Mouse (Mus musculus): ENCODE measurements around the gene Wdr86. TPM values are rescaled to one million over a fixed set of nuclear protein-coding genes. Genes with fewer than 3 reads are reported as not detected.
"Not testable (repeated sequence)": the region's sequence is repeated elsewhere in the genome, so short reads cannot be mapped to it uniquely, and the experiment has no call there.

Gene Wdr86
- total RNA-seq, 2 experiments from 2014 or later, result 0.49 to 0.53 TPM

DNA sequence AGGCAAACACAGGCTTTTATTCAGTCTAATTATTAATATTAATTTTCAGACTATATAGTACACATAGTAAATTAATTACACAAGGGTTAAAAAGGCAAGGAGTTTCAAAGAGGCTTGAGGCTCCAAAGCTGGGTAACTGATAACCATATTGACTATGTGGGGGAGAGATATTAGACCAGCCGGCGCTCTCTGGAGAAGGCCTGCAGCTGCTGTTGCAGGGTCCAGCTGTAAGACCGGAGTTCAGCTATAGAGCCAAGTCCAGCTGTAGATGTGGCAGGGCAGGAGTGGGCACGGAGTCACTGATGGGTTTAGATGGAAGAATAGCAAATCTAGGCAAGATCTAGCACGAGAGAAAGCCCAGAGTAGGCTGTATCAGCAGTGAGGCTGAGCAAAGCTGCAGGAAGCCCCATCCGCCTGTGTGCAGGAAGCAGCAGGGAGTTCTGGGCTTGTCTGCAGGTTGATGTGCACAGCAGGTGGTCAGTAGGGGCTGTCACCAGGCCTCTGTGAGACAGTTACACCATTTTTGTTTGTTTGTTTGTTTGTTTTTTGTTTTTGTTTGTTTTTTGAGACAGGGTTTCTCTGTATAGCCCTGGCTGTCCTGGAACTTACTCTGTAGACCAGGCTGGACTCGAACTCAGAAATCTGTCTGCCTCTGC lies 3.4 kb upstream of the Wdr86 start:
- no peak for DNase-seq
- intact Hi-C loops (cut with DNase I), result no loop called here

DNA sequence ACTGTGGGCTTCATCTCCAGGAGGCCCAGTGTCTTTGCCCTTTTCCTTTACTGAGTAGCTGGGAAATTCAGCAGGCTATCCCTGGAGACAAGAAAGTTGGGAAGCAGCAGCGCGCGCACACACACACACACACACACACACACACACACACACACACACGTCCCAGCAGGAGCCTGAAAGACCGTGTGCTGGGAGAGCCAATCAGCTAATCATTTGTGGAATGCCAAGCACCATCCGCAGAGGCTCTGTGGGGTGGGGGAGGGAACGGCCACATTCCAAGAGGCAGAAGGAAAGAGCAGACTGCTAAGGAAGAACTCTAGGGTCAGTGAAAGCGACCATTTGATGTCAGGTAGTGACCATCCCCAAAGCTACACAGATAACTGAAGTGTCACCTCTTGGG lies 2.6 kb upstream of the Wdr86 start:
- no peak for DNase-seq
- intact Hi-C loops (cut with DNase I), result no loop called here

DNA sequence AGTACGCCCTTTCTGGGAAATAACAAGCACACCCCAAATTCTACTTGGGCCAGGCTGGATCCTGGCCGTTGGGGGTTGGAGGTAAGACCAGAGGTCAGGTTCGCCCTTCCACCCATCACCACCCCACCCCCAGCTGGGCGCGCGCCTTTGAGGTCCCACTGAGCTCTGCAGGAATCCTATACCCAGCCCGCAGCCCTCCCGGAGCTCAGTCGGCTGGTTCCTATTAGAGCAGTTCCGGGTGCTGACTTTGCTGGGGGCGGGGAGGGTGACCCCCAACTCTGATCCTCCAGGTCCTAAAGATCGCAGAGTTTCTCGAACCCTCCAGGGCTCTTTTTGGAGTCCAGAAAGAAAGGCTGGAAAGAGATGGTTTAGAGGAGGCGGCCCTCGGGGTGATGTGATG lies 459 bp upstream of the Wdr86 start:
- DNase-seq, result no peak
- intact Hi-C loops (cut with DNase I), result no loop called here

DNA sequence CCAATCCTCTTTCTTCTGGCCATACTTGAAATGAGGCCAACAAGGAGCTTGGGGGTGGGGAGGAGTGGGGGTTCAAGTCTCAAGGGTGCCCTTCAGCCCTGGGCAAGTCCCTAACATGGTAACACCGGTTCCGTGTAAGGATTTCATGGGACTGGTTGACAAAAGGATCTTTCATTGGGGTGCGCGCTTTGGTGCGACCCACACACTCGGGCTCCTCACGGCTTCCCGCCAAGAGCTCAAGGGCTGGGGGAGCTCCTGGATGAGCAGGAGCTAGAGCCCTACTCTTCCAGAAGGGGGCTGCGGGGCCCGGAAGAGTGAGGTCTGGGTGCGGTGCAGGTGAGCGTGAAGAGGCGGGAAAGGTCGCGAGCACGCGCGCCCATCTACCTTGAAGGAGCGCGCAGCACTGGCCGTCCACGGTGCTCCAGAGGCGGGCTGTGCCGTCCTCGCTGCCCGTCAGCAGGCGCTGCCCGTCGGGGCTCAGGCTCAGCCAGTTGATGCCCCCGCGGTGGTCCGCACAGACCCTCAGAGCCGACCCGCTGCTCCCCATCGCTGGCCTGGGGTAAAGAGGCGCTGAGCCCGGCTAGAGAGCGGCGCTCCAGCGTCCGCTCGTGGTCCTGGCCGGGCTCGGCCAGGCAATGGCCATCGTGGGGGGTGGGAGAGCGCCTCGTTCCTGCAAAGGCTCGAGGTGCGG lies 585 bp downstream of the Wdr86 start:
- DNase-seq, result no peak

DNA sequence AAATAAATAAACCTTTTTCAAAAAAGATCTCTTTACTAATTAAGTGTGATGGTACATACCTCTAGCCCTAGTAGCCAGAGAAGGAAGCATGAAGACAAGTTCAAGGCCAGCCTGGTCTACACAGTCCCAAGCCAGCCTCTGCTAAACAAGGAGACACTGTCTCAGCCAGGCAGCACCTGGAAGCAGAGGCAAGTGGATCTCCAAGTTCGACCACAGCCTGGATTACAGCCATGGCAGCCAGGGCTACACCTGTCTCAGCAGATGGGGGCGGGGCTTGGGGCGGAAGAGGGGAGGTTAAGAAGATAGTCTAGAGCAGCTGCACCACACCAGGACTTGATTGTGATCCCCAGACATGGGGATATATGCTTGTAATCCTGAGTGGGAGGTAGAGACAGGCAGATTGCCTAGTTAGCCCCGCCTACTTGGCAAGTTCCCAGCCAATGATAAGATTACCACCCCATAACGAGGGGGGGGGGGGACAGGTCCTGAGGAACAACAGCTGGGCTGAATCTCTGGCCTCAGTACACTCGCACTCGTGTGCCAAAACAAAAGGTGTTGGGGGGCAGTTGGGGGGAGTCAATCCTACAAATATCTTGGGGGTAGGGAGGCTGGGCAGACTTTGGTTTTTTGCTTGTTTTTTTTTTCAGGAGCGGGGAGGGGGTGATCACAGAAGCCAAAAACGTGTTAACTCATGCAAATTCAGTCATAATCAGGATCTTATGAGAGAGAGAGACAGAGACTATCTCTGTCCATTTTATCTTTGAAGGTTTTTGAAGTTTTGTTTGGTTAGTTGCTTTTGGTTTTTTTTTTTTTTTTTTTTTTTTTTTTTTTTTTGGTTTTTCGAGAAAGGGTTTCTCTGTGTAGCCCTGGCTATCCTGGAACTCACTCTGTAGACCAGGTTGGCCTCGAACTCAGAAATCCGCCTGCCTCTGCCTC lies 3.4 kb downstream of the Wdr86 start:
- intact Hi-C loops (cut with DNase I), result no loop called here
- DNase-seq, result peak in 1 of 2 experiments; percentile 24

More for the DNA sequence above, 585 bp downstream of the Wdr86 start:
- intact Hi-C loops (cut with DNase I), result no loop called here

DNA sequence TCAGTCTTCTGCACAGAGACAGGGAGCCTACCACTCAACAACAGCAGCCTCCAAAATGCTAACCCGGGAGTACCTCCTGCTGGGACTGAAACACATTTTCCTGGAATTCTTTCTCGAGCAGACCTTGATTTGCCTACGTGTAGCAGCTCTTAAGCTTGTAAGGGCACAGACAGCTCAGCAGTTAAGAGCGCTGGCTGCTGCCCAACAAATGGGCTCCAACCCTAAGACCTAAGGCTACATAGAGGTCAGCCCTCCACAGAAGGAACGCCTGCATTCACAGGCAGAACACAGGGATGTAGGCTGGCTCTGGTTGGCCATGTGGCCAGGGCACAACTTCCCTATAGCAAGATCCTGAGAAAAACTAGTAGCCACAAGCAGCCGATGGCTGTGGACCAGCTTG lies 4.6 kb downstream of the Wdr86 start:
- DNase-seq, result no peak
- intact Hi-C loops (cut with DNase I), result no loop called here

DNA sequence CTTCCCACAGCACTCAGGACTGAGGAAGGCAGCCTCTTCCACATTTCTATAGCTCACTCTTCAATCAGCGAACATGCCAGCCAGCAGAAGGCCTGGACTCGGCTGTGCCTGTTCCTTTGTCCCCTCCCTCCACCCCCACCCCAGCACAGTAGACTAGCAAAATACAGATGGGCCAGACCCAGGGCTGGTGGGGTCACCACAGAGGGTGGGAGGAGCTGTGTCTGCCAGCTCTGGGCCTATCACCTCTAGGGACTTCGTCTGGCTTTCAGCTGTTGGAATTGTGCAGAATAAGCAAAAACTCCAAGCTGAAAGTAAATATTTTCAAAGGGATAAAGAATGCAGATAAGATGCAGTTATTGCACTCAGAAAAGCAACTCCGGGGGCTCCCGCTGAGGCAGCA lies 5.7 kb downstream of the Wdr86 start:
- intact Hi-C loops (cut with DNase I), result no loop called here
- no peak for DNase-seq

DNA sequence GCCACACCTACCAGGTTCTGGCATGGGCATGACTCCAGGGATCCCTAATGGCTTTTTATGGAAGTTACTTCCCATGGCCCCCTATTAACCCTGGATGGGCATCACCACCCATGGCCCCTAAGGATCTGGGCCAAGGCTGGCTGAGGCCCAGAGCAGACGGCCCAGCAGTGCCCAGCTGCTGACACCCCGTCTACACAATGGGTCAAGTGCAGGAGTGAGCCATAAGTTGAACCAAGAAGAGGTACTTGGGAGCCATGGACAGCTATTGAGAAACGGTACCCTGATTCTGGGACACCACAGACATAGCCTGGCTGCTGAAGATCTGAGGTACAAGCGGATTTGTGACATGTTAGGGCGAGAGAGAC lies 6.3 kb downstream of the Wdr86 start:
- DNase-seq, result no peak
- intact Hi-C loops (cut with DNase I), result no loop called here

DNA sequence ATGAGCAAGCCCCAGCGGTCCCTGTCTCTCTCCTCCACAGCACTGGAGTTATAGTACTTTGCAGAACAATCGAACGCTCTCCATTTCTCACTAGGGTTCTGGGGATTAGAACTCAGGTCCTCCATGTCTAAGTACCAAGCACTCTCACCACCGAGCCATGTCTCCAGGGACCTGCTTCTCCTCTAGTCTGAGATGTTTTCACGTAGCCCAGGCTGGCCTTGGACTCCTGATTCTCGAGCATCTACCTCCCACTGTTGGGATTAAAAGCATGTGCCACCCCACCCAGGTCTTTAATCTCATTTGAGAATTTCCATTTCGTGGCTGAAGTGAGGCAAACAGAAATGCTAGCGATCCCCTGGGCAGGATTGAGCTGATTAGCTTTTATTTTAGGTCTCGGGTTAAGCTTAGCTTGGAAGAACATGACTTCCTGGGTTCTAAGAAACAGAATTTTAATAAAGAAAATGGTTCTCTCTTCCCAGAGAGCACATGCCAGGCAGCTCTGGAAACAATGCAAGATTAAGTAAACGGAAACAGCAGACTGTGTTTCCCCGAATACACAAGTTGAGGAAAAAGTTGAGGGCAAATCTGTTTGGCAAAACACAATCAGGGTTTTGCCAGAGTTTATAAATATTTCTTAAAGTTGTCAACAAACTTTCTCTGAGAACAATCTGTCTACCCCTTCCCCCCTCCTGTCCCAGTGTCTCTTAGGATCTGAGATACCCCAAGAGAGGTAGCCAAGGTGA lies 6.8 kb downstream of the Wdr86 start:
- intact Hi-C loops (cut with DNase I), result no loop called here
- DNase-seq, result no peak

DNA sequence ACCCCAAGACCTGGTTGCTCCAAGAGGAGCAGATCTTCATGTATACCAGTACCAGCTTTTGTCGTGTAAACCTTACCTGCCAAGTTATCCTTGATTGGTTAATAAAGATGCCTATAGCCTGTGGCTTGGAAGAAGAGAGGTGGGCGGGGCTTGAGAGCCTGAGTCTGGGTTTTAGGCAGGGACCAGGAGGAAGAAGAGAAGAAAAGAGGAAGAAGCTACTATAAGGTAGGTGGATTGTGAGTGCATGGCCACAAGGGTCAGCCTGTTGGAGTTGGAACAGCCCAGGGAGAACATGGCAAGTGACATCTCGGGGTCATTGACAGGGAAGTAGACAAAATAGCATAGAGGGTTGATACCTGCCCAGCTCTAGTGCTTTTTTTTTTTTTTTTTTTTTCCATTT lies 10.7 kb downstream of the Wdr86 start:
- DNase-seq, result no peak
- intact Hi-C loops (cut with DNase I), result no loop called here

DNA sequence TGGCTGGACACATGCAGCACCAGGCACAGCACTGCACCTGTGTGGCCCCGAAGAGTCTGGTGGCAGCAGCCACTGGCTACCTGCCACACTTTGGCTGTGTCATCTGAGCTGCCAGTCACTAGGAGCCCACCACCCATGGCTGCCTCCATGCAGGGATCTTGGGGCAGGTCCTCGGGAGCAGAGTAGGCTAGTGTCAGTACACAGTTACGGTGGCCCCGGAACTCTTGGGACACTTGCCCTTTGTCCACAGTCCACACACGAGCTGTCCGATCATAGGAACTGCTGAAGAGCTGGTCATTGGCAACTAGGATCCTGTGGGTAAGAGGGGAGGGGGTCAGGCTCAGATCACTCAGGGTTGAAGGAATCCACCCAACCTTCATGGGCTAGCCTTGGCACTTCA lies 12.5 kb downstream of the Wdr86 start:
- intact Hi-C loops (cut with DNase I), result no loop called here
- no peak for DNase-seq

DNA sequence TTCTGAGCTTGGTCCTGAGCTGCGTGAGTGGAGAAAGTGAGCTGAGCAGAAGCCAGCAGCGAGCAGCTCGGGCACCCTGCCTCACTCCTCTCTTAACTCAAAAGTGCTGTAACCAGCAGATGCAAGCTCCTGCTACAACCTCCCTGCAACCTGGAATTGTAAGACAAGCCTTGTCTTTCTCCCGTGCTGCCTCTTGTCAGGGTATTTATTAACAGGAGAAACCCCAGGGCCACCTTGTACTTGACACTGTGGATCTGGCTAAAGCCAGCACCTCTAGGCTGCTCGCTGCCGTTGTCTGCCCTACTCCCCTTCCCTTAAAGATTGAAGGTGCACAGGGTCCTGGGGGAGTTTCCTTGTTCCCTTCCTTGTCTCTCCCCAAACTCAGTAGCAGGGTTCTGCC lies 16.5 kb downstream of the Wdr86 start:
- intact Hi-C loops (cut with DNase I), result no loop called here
- DNase-seq, result no peak

DNA sequence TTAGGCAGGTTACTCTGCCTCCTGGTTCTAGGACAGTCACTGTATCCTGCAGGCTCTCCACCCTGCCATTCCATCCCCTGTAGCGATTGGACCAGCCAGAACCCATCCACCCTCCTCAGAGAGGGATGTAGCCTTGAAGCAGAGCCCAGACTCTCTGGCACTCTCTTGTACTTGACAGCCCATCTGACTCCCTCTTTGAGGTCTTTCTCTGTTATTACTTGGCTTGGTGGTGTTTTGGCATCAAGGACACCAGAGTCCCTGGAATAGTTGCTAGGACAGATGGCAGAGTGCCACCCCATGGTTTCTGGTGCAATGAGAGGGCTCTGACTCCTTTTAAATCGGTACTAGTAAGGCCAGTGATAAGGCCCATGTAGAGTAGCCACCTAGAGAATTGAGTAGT lies 17.3 kb downstream of the Wdr86 start:
- intact Hi-C loops (cut with DNase I), result no loop called here

DNA sequence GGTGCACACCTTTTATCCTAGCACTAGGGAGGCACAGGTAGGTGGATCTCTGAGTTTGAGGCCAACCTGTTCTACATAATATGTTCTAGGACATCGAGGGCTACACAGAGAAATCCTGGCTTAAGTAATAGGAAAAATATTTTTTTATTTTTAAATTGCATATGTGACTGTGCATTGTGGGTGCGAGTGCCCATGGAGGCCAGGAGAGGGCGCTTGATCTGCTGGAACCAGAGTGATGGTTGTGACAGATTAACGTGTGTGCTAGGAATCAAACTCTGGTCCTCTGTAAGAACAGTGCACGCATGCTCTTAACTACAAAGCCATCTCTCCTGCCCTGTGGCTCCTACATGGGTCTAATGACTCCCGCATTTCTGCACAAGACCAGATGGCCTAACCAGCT lies 18.9 kb downstream of the Wdr86 start:
- intact Hi-C loops (cut with DNase I), result no loop called here
- no peak for DNase-seq

More for the DNA sequence above, 17.3 kb downstream of the Wdr86 start:
- peak in 1 of 2 experiments; percentile 26 for DNase-seq

DNA sequence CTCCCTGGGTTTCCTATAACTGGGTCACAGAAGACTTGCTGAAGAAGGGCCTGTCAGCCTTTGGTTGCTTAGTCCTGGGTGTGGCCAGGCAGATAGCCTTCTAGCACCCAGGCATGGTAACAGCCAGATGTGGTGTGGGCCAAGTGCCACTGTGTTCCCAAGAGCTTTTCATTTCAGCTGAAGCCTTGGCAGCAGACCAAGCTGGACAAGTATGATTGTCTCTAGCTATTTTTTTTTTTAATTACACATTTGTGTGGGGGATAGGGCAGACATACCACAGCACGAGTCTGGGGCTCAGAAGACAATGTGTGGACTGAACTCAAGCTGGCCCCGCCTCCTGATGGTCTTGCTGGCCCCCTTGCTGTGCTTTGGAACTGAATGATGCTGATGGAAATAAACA lies 20.6 kb downstream of the Wdr86 start:
- peak; percentile 41 to 58 for DNase-seq
- intact Hi-C loops (cut with DNase I), result no loop called here

DNA sequence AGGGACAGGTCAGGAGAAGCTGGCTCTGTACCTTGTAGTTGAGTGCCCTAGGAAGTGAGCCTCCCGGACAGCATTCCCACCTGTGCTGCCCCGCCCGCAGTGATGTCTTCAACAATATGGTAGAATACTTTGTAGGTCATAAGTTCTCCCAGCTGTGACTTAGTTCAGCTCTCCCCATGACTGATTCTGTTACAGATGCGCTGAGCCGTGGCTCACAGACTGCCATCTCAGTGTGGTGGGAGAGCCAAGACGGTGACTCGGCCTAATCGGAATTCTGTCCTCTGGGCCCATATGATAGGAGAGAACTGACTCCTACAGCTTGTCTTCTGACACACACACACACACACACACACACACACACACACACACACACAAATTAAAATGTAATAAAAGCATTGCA lies 25.9 kb downstream of the Wdr86 start:
- intact Hi-C loops (cut with DNase I), result loop anchor here (5.0 kb wide), 1 partner anchor 33 kb away; no protein-coding TSS in a partner anchor

DNA sequence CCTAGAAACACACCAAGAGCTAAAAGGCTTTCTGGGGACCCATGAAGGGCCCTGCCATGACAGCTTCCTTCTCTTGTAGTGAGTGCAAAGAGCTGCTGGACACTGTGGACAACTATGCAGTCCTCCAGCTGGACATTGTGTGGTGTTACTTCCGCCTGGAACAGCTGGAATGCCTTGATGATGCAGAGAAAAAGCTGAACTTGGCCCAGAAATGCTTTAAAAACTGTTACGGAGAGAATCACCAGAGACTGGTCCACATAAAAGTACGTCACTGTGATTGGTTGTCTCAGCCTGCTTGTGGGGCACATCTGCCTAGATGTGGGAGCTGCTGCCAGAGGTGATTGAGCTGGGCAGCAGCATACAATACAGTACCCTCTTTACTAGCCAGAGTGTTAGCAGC lies 29.3 kb downstream of the Wdr86 start:
- no peak for DNase-seq
- intact Hi-C loops (cut with DNase I), result loop anchor here (5.0 kb wide), 1 partner anchor 36 kb away; no protein-coding TSS in a partner anchor

More for the DNA sequence above, 25.9 kb downstream of the Wdr86 start:
- DNase-seq, result no peak

DNA sequence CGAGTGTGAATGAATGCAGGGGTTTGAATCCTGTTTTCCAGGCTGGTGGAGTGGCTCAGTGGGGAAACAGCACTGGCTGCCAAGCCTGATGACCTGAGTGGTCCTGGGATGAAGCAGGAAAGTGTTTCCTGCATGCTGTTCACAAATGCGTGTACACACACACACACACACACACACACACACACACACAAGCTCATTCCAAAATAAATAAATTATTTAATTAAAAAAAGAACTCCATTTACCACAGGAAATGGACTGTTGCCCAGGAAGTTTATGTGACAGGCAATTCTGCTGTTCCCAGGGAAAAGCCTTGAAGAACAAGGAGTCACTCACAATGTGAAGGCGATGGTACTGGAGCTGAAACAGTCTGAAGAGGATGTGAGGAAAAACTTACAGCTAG lies 33.8 kb downstream of the Wdr86 start:
- intact Hi-C loops (cut with DNase I), result no loop called here
- DNase-seq, result no peak

DNA sequence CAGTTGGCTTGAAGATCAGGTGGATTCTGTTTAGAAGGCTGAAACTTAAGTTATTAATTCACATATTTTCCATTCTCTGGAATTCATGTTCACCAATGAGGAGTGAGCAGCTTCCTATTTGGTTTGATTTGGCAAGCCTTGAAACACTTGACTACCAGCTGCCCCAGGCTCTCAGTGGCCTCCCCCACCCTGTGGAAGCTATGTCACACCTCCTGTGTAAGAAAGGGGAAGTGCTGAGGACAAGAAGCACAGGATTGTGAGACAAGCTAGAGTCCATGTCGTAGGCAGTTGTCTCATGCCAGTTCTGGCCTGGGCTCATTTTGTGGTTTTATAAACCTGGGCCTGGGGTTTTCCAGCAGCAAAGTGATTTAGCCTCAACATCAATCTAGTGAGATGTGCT lies 42.8 kb downstream of the Wdr86 start:
- intact Hi-C loops (cut with DNase I), result loop anchor here (2.0 kb wide), 1 partner anchor 153 kb away; no protein-coding TSS in a partner anchor
- no peak for DNase-seq

DNA sequence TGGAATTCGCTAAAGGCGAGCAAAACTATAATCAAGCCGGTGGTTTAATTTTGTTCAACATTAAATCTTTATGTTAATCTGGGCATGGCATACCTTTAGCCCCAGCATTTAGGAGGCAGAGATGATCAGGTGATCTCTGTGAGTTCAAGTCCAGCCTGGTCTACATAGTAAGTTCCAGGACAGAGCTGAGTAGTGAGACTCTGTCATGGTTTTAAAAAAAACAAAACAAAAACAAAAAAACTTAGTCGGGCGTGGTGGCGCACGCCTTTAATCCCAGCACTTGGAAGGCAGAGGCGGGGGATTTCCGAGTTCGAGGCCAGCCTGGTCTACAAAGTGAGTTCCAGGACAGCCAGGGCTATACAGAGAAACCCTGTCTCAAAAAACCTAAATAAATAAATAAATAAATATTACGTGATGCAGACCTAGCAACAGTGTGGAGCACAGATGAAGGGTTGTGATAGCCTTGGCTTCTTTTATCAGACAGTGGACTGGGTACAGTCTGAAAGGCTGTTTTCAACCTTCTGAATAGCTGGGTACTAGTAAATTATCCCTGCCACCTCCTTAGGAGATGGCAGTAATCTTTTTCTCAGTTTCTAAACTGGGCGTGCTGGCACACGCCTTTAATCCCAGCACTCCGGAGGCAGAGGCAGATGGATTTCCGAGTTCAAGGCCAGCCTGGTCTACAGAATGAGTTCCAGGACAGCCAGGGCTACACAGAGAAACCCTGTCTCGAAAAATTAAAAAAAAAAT lies 43.7 kb downstream of the Wdr86 start:
- DNase-seq, result not testable (repeated sequence)
- intact Hi-C loops (cut with DNase I), result loop anchor here (1.0 to 2.0 kb wide), 2 partner anchors 63 to 154 kb away; no protein-coding TSS in a partner anchor

Data from heart, postnatal 36 days (tissue).